Mouse (Mus musculus): Measurements from ENCODE around the gene Cox10.

GRCm38 (mm10) chr11:63947024-63947423, 132.2 kb downstream of the Cox10 start:
- TF ChIP-seq CTCF (conservative IDR thresholded peaks at IDR 0.05; ENCODE audit: insufficient read depth, insufficient read length, low read depth, low read length) (no peak), POLR2A (IDR thresholded peaks at IDR 0.05; ENCODE audit: low read depth, low read length) (no peak)

Measured in kidney, adult 2 months (tissue).